Mouse (Mus musculus): ENCODE data around the gene 4930596D02Rik. TPM values are rescaled to one million over a fixed set of nuclear protein-coding genes. Genes with fewer than 3 reads are reported as not detected.

4930596D02Rik gene
- polyA plus RNA-seq (2014; fragmentation: Illumina TruSeq; extraction: RNeasy Lipid Tissue Mini Kit (QIAGEN cat#74804); ENCODE audit: low read depth, low replicate concordance), result not detected

DNA sequence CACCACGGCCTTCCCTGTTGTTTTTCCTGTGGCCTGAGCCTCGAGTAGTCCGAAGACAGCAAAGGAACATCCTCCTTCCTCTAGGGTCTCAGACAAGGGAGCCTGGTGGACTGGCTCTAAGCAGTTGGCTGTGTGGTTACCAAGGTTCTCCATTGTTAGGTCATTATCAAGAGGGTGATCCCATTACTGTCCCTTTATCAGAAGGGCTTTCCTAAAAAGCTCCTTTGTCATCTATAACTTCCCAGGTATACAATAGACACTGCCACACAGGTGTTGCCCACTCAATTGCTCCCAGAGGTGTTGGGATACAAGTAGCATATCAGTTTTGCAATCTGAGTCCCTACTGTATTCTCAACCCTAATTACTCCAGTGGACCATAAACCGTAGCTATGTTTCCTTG lies at the start of gene 4930596D02Rik:
TSS of gene 4930596D02Rik (minus strand) at position 101 of the 400 bp plus-strand sequence.

Measured in adrenal gland, adult 10 weeks (tissue).